In the genomic region with DNA sequence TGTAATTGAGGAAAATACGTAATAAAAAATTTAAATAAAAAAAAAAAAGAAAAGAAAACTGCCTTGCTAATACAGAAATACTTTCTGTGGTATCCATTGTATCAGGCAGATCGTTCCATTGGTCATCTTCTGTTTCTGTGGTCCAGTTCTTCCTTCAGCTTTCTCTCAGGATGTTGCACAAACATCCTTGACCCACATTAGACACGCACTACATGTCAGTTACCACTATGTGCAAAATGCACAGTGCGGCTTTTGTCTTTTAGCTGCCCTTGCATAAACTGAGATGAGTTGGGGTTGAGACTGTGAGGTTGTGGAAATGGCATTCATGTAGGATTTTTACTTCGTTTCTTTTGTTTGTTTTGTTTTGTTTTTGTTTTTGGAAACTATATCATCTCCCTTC, we compare ENCODE assay signal across 21 mouse cellular contexts.
"Had no signal": no experiment of that assay in that cellular context is flagged by ENCODE, and none has a peak within 500 bp of the region (broad histone marks: within the 10 kb centered on the region; RNA-seq: fewer than 3 reads in every experiment).

No protein-coding gene starts in this region.

- DNase-seq: cerebellum, adult 8-10 months; cerebellum, adult 9-10 months; cerebellum, adult 9-11 months; cerebellum, postnatal 10 days; cerebellum, postnatal 14 days; cerebellum, postnatal 25 days; cerebellum, postnatal 36 days; embryo, embryonic 11 days; forebrain, postnatal 0 days; gastrocnemius, adult 2 months; gastrocnemius, postnatal 10 days; gastrocnemius, postnatal 14 days; gastrocnemius, postnatal 25 days; gastrocnemius, postnatal 36 days; heart, adult 11 months; heart, adult 18-20 months; heart, adult 2 months had no signal

- ATAC-seq: forebrain, embryonic 13.5 days; forebrain, embryonic 14.5 days; forebrain, embryonic 15.5 days; forebrain, embryonic 16.5 days; forebrain, postnatal 0 days had no signal
